Mouse (Mus musculus) brain, embryonic 14.5 days (tissue): ENCODE results near the gene Lrrn2.

Experiments
- CTCF ChIP-seq: fragments of 200-500 bp; IDR thresholded peaks from 2 replicates; pipeline ENCODE4 v1.5.1; 2012; ENCODE audit warnings: inconsistent platforms, mild to moderate bottlenecking, moderate library complexity, borderline replicate concordance; ENCODE audit not compliant: insufficient read depth, insufficient read length; ENCODE audit errors: extremely low read depth
- POLR2A ChIP-seq: fragments of 200-500 bp; IDR thresholded peaks from 2 replicates; pipeline ENCODE4 v1.6.1; 2012; ENCODE audit warnings: mild to moderate bottlenecking, inconsistent platforms, borderline replicate concordance; ENCODE audit not compliant: poor library complexity, insufficient read depth, insufficient read length, severe bottlenecking; ENCODE audit errors: extremely low read depth

GRCm38 (mm10) chr1:132919258-132919657 is 39.2 kb downstream of the Lrrn2 start:
- TF ChIP-seq POLR2A, result no peak
- TF ChIP-seq CTCF, result no peak
